Mouse (Mus musculus) kidney, postnatal 0 days (tissue): ENCODE data around the gene Zcchc17. TPM values are rescaled to one million over a fixed set of nuclear protein-coding genes. Genes with fewer than 3 reads are reported as not detected.

Experiments
- ATAC-seq: fragments of 200-750 bp; cut with Nextera tagmentation; replicated peaks from 2 replicates; pipeline ENCODE4 v1.8.0; 2017; ENCODE audit warnings: low read depth, moderate number of reproducible peaks, moderate TSS enrichment, moderate library complexity; ENCODE audit not compliant: low FRiP score
- DNase-seq: peaks from one replicate; pipeline ENCODE4 v3.0.0-alpha.2; 2016; ENCODE audit warnings: low spot score
- H3K27ac ChIP-seq: fragments of 300-500 bp; sonication (generic); 2 replicates; pipeline ENCODE4 v1.5.1; 2014; ENCODE audit warnings: mild to moderate bottlenecking
- H3K27me3 ChIP-seq: fragments of 300-500 bp; sonication (generic); 2 replicates; pipeline ENCODE4 v1.6.1; 2014; ENCODE audit warnings: low read length, mixed read lengths; ENCODE audit not compliant: insufficient read depth
- H3K36me3 ChIP-seq: fragments of 300-500 bp; sonication (generic); 2 replicates; pipeline ENCODE4 v1.6.1; 2014; ENCODE audit warnings: low read length, mixed read lengths; ENCODE audit not compliant: insufficient read depth
- H3K4me1 ChIP-seq: fragments of 300-500 bp; sonication (generic); replicated peaks from 2 replicates; pipeline ENCODE4 v1.6.1; 2014; ENCODE audit warnings: antibody characterized with exemption, low read length, mixed read lengths; ENCODE audit not compliant: insufficient read depth
- H3K4me2 ChIP-seq: fragments of 300-500 bp; sonication (generic); 2 replicates; pipeline ENCODE4 v1.6.1; 2014; ENCODE audit warnings: mild to moderate bottlenecking, low read length, moderate library complexity, mixed read lengths
- H3K4me3 ChIP-seq: fragments of 300-500 bp; sonication (generic); replicated peaks from 2 replicates; pipeline ENCODE4 v1.5.1; 2014; ENCODE audit warnings: low read depth, low read length
- H3K9ac ChIP-seq: fragments of 300-500 bp; sonication (generic); 2 replicates; pipeline ENCODE4 v1.6.1; 2014; ENCODE audit warnings: low read depth, low read length
- H3K9me3 ChIP-seq: fragments of 300-500 bp; sonication (generic); replicated peaks from 2 replicates; pipeline ENCODE4 v1.6.1; 2016; ENCODE audit warnings: low read length, inconsistent platforms, mixed read lengths
- CTCF ChIP-seq: IDR thresholded peaks from 2 replicates; pipeline ENCODE4 v1.5.1; 2016; ENCODE audit warnings: antibody characterized with exemption, low read depth, mild to moderate bottlenecking, moderate library complexity
- WGBS: fragments of 180-500 bp; shearing (Covaris S2); extraction: QIAGEN DNeasy Blood & Tissue Kit; methylation state at CpG from one replicate; pipeline ENCODE4 v1.1.7; 2014; 5-methylcytosine and 5-hydroxymethylcytosine counted together
- polyA plus RNA-seq: library from polyadenylated mRNA; unstranded; fragments of >200 nt; fragmentation: Nextera tagmentation; extraction: Ambion mirVana; gene quantifications from 2 replicates; pipeline ENCODE4 v1.2.1, GENCODE M21; 2015

Zcchc17 gene
- polyA plus RNA-seq, 1 experiment from 2014 or later = 68.0 TPM

DNA sequence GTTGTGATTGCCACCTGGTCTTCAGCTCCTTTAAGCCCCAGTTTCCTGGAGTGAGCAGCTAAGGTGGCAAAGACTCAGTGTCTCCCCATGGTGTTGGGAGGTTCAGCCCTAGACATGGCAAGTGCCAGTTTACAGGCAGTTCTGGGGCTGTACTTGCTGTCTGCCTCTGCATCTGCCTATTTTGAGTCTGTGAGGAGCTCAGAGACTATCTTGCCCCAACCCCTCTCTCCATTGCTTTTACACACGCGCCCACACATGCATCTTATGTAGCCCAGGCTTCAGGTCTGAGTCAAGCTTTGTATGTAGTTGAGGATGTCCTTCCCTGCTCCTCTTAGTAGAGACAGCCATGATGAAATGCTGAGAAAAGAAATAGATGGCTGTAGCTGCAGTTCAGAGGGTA, 19.4 kb upstream of the Zcchc17 start:
- Histone ChIP-seq H3K27ac (no peak overlapping the region), H3K9me3 (no peaks in the 10 kb centered on the region), H3K4me2 (no peak overlapping the region), H3K9ac (no peak overlapping the region), H3K27me3 (no peaks in the 10 kb centered on the region), H3K4me1 (no peaks in the 10 kb centered on the region), H3K36me3 (peaks cover 46% of the 10 kb centered on the region), H3K4me3 (no peak overlapping the region)
- ATAC-seq (no peak), DNase-seq (no peak)
- TF ChIP-seq CTCF = no peak
- 100% methylated on average over 2 of the region's 2 CpGs for WGBS

DNA sequence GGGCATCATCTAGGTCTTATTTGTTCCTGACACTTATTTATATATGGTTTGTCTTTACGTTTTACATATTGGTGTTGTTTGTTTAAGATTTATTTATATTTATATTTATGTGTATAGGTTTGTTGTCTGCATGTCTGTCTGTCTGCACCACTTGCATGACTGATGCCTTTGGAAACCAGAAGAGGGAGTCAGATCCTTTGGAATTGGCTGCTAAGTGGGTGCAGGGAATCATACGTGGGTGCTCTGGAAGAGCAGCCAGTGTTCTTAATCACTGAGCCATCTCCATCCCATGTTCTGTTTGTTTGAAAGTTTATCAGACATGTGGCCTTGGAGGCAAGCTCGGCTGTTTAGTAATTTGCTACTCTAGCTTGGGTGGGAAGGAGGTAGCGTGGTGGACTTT, 17.8 kb upstream of the Zcchc17 start:
- DNase-seq (no peak), ATAC-seq (no peak)
- WGBS = 76% methylated on average over 4 of the region's 4 CpGs
- Histone ChIP-seq H3K9ac (no peak overlapping the region), H3K4me1 (no peaks in the 10 kb centered on the region), H3K27me3 (no peaks in the 10 kb centered on the region), H3K4me2 (no peak overlapping the region), H3K36me3 (peaks cover 40% of the 10 kb centered on the region), H3K9me3 (no peaks in the 10 kb centered on the region), H3K27ac (no peak overlapping the region), H3K4me3 (no peak overlapping the region)
- TF ChIP-seq CTCF = peak; percentile 11; the same call in 1 of the 2 replicates

DNA sequence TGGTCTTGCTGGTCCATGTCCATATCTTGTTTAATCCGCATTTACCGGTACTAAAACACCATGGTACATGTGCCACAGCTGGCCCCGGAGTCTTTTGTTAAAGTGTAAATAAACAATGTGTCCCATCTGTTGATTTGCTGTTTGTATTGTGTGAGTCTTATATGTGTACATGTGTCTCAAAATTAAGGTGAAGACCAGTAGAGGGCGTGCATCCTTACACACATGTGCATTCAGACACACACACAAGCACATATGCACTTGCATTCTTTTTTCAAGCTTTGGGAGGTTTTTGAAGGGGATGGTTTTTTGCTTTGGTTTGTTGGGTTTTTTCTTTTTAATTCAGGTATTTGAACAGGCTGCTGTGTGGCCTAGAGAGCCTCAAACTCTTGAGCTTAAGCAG, 16.9 kb upstream of the Zcchc17 start:
- H3K9me3 ChIP-seq = no peaks in the 10 kb centered on the region
- no peaks in the 10 kb centered on the region for H3K4me1 ChIP-seq
- 93% methylated on average over 4 of the region's 4 CpGs for WGBS

DNA sequence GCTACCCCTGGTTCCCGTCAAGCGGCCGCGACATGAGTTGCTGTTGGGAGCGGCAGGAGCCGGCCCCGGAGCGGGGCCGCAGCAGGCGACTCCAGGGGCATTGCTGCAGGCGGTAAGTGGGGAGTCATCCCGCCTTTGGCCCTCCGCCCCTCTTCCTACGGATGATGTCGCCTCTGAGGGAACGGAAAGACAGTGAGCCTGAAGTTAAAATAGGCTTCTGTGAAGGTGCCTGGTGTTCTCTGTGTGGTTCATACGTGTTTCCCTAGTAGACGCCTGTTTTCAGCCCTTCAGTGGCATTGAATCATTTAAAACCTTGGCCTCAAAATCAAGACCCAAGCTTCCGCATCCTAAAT, 471 bp upstream of the Zcchc17 start:
- Histone ChIP-seq H3K27me3 (no peaks in the 10 kb centered on the region), H3K4me1 (peaks cover 14% of the 10 kb centered on the region; the same call in 1 of the 2 replicates), H3K4me3 (peak overlapping the region; percentile 83), H3K27ac (peak overlapping the region; percentile 71; the same call in 1 of the 2 replicates), H3K4me2 (peak overlapping the region; percentile 62), H3K36me3 (peaks cover 20% of the 10 kb centered on the region), H3K9me3 (no peaks in the 10 kb centered on the region), H3K9ac (peak overlapping the region; percentile 88)
- TF ChIP-seq CTCF = no peak
- WGBS = under 1% methylated on average over 19 of the region's 19 CpGs
- ATAC-seq = peak; percentile 31; the same call in 1 of the 2 replicates
- no peak for DNase-seq

More for the DNA sequence above, 16.9 kb upstream of the Zcchc17 start:
- no peak overlapping the region for H3K9ac ChIP-seq
- H3K4me3 ChIP-seq = no peak overlapping the region
- peak; percentile 51 for TF ChIP-seq CTCF
- H3K36me3 ChIP-seq = peaks cover 40% of the 10 kb centered on the region
- H3K27me3 ChIP-seq = no peaks in the 10 kb centered on the region
- H3K4me2 ChIP-seq = no peak overlapping the region
- peak; percentile 16 for DNase-seq
- no peak for ATAC-seq
- H3K27ac ChIP-seq = no peak overlapping the region

DNA sequence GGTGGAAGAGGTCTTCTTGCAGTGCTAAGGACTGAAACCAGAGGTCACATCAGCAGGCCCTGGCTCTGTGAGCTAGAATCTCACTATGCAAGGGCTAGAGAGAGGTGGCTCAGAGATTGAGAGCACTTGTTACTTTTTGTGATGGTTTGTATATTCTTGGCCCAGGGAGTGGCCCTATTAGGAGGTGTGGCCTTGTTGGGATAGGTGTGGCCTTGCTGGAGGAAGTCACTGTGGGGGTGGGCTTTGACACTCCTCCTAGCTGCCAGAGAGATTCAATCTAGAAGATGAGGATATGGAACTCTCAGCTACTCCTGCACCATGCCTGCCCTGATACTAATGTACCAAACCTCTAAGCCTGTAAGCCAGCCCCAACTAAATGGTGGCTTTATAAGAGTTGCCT, 1.8 kb downstream of the Zcchc17 start:
- DNase-seq (no peak), ATAC-seq (no peak)
- H3K4me1 ChIP-seq = peaks cover 14% of the 10 kb centered on the region; the same call in 1 of the 2 replicates
- no peak for TF ChIP-seq CTCF
- no peak overlapping the region for H3K4me3 ChIP-seq
- H3K27ac ChIP-seq = no peak overlapping the region
- no peak overlapping the region for H3K4me2 ChIP-seq
- no peaks in the 10 kb centered on the region for H3K9me3 ChIP-seq
- no peak overlapping the region for H3K9ac ChIP-seq
- no peaks in the 10 kb centered on the region for H3K27me3 ChIP-seq
- peaks cover 4% of the 10 kb centered on the region; the same call in 1 of the 2 replicates for H3K36me3 ChIP-seq

DNA sequence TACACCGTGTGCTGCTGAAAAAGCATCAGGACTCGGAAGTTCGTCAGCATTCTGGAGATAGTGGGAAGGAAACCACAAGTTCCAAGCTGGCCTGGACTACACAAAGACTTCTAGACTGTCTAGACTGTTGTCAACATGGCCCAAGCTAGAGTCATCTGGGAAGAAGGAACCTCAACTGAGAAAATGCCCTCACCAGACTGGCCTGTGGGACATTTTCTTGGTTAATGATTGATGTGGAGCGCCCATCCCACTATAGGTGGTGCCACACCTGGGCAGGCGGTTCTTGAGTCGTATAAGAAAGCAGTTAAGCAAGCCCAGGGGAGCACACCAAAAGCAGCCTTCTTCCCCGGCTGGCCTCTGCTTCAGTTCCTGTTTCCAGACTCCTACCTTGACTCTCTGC, 7.2 kb downstream of the Zcchc17 start:
- WGBS = 72% methylated on average over 7 of the region's 7 CpGs
- H3K9me3 ChIP-seq = no peaks in the 10 kb centered on the region
- H3K27ac ChIP-seq = no peak overlapping the region
- no peak overlapping the region for H3K9ac ChIP-seq
- no peak for ATAC-seq
- H3K36me3 ChIP-seq = peaks cover 23% of the 10 kb centered on the region
- DNase-seq = no peak
- no peaks in the 10 kb centered on the region for H3K27me3 ChIP-seq
- no peak overlapping the region for H3K4me3 ChIP-seq
- TF ChIP-seq CTCF = no peak
- no peaks in the 10 kb centered on the region for H3K4me1 ChIP-seq
- H3K4me2 ChIP-seq = no peak overlapping the region

DNA sequence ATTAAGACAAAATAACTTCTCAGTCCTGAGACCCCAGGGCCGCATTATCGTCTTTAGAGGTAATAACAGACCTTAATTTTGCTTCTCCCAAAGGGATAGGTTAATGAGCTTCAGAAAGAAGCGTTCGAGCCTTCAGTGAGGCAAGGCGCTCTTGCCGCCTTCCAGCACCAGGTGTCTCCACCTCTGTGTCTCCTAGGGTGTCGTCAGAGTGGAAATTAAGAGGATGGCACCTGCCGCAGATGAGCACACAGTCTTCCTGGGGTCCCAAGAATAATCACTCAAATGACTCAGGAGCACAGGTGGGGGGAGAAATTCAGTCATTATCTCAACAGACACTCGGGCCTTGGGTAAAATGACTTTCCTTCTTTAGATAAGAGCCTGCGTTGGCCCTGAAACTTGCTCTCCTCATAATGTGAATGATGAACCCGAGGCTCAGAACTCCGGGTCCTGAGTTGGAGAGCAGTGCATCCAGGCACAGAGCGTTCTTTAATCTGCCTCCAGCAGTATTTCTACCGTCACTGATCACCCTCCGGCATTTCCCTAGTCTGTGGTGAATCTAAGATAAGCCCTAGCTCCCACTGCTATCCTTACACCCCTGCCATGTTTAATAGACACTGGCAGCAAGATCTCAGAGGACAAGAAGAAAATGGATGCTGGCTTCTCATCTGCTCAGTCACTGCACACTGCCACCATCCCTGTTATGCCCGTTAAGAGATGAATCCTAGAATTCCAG, 8.9 kb downstream of the Zcchc17 start:
- WGBS = 90% methylated on average over 16 of the region's 16 CpGs
- H3K4me3 ChIP-seq = no peak overlapping the region
- no peak for DNase-seq
- ATAC-seq = no peak
- H3K27me3 ChIP-seq = no peaks in the 10 kb centered on the region
- peaks cover 26% of the 10 kb centered on the region for H3K36me3 ChIP-seq
- no peak overlapping the region for H3K27ac ChIP-seq
- no peaks in the 10 kb centered on the region for H3K9me3 ChIP-seq
- H3K4me2 ChIP-seq = no peak overlapping the region
- no peaks in the 10 kb centered on the region for H3K4me1 ChIP-seq
- TF ChIP-seq CTCF = peak; percentile 15; the same call in 1 of the 2 replicates
- no peak overlapping the region for H3K9ac ChIP-seq
